Mouse (Mus musculus) CD4-positive, CD25-positive, alpha-beta regulatory T cell (primary cell): ENCODE results near the gene Zscan29. TPM values are rescaled to one million over a fixed set of nuclear protein-coding genes. Genes with fewer than 3 reads are reported as not detected.

ENCODE experiments used
- polyA plus RNA-seq: library from polyadenylated mRNA; unstranded; fragments of 100-300 nt; shearing (Covaris generic); gene quantifications from one replicate; pipeline ENCODE4 v1.2.1, GENCODE M21; 2017

Zscan29 gene
- 54.7 TPM for polyA plus RNA-seq

GRCm38 (mm10) chr2:121170980-121171742 lies at the start of gene Zscan29:
TSS of gene Zscan29 (minus strand) at chr2:121171125.

GRCm38 (mm10) chr2:121170481-121170971 lies 399 bp downstream of the Zscan29 start, which contains the start of gene Tubgcp4:
TSS of gene Tubgcp4 (plus strand) at chr2:121170654.

GRCm38 (mm10) chr2:121140018-121140882 lies 30.7 kb downstream of the Zscan29 start, which contains the start of the genes Adal and Lcmt2:
TSS of gene Adal (plus strand) at chr2:121140428.
TSS of gene Lcmt2 (minus strand) at chr2:121140653.

GRCm38 (mm10) chr2:121109695-121110094 lies 61.2 kb downstream of the Zscan29 start, which contains the start of gene Tgm7:
TSS of gene Tgm7 (minus strand) at chr2:121109795.

Other genes starting within 250 kb of the Zscan29 start
- 56.4 TPM for gene Ubr1, start 200.4 kb downstream of the Zscan29 start, polyA plus RNA-seq
- gene Tmem62, start 194.1 kb downstream of the Zscan29 start, polyA plus RNA-seq: 29.2 TPM
- gene Ccndbp1, start 162.7 kb downstream of the Zscan29 start, polyA plus RNA-seq: 146 TPM
- gene Epb42, start 134.1 kb downstream of the Zscan29 start, polyA plus RNA-seq: 0.14 TPM
- gene Tgm5, start 85.3 kb downstream of the Zscan29 start, polyA plus RNA-seq: not detected
- not detected for gene Tgm7, start 61.3 kb downstream of the Zscan29 start, polyA plus RNA-seq
- 17.9 TPM for gene Adal, start 30.7 kb downstream of the Zscan29 start, polyA plus RNA-seq
- gene Lcmt2, start 30.5 kb downstream of the Zscan29 start, polyA plus RNA-seq: 24.0 TPM
- 113 TPM for gene Tubgcp4, start 471 bp downstream of the Zscan29 start, polyA plus RNA-seq
- 49.5 TPM for gene Trp53bp1, start 100.3 kb upstream of the Zscan29 start, polyA plus RNA-seq
- not detected for gene Map1a, start 118.5 kb upstream of the Zscan29 start, polyA plus RNA-seq
- gene Ppip5k1, start 184.3 kb upstream of the Zscan29 start, polyA plus RNA-seq: 10.8 TPM
- gene Ckmt1, start 186.6 kb upstream of the Zscan29 start, polyA plus RNA-seq: not detected
- 0.13 TPM for gene Strc, start 216.0 kb upstream of the Zscan29 start, polyA plus RNA-seq
- 673 TPM for gene Pdia3, start 242.7 kb upstream of the Zscan29 start, polyA plus RNA-seq
- 3.7 TPM for gene Catsper2, start 242.7 kb upstream of the Zscan29 start, polyA plus RNA-seq